Mouse (Mus musculus) heart, adult 9 months (tissue): ENCODE measurements around the gene Galnt10.

Experiments used
- DNase-seq, 2 experiments: peaks; one replicate each; pipeline ENCODE4 v3.0.0; 2022; ENCODE audit warnings: low spot score in 2 of 2

Gene Galnt10

DNA sequence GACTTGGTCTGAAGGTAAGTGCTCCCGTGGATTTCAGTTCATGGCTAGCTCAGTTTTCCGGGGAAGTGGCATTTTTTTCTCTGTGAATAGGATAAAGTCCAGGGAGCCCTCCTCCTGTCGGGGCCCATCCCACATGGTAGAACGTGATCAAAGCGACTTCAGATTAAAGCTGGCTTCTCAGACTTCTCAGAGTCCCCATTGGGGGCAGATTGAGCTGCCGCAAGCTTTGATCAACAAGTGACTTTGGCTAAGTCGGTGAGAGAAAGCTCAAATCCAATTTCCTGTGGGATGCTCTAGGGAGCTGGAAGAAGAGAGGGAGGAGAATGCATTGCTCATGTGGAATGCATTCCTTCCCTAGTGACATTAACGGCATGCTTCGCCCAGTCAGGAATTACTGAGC is 10.1 kb upstream of the Galnt10 start:
- DNase-seq = no peak

DNA sequence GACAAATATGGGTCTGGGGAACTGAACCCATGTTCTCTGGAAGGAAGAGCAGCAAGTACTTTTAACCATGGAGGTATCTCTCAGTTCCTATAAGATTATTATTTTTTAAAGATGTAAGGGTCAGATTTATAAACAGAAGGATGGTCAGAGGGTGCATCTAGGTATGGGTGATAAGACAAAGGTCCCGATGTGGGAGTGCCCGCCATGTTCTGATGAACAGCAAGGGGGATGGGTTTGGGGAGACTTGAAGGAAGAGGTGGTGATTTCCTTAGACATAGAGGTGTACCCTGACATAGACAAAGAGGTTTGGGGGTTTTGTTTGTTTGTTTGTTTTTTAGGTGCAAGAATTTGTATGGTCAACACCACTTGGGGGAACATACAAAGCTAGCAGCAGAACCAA is 1.6 kb upstream of the Galnt10 start:
- DNase-seq = no peak

DNA sequence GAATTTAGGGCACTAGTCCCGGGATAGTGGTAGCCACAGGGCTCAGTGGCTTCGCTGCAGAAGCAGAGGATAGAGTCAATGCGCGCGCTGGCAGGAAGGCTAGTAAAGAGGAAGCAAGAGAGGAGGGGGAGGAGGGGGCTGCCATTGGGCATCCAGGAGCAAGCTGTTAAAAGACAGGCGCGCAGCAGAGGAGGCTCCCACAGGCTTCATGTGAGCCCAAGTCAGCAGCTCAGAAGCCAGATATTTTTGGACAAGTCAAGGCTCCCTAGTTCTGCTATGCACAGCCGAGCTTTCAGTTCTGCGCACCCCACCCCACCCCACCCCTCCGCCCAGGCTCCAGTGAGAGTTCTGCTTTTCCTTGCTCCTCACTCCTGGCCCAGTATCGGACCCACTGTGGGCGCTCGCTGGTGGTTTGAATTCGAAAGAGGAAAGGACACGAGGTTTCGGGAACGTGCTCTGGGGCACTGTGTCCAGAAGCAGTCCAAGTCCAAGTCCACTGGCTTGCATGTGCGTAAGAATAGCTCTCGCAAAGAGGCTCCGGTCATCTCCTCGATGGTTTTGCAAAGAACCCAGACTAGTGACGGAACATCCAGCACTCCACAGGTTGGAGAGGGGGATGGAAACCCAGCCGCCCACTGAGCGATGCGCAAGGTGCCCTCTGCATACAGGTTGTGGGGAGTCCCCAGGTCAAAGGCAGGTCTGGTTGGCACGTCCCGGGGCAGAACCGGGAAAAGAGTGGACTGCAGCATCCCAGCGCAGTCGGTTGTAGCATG is 811 bp upstream of the Galnt10 start:
- peak; percentile 54 to 74 for DNase-seq

GRCm38 (mm10) chr11:57645847-57646246 is 605 bp downstream of the Galnt10 start:
- DNase-seq = no peak

GRCm38 (mm10) chr11:57646416-57646815 is 1.2 kb downstream of the Galnt10 start:
- DNase-seq = no peak

DNA sequence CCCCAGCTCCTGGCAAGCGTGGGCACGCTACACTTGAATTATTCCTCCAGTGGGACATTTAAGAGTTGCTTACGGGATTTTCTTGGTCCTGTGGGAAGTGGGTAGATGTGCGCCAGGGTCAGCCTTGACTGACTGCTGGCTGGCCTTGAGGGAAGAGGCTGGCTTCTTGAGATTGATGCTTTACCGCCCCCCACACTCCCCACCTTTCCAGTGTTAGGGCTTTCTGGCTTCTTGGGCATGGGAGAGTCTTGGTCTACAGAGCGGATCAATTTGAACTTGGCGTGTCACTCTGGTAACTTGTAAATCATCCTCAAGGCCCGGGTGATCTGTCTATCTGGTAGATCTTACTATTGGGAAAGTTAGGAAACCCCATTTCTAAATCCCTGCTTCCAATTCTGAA is 1.7 kb downstream of the Galnt10 start:
- DNase-seq = no peak

- no peak for DNase-seq
These were observed 2.2 kb downstream of the Galnt10 start for GRCm38 (mm10) chr11:57647446-57647845.

- DNase-seq = no peak
These were observed 3.1 kb downstream of the Galnt10 start for GRCm38 (mm10) chr11:57648196-57648800.

DNA sequence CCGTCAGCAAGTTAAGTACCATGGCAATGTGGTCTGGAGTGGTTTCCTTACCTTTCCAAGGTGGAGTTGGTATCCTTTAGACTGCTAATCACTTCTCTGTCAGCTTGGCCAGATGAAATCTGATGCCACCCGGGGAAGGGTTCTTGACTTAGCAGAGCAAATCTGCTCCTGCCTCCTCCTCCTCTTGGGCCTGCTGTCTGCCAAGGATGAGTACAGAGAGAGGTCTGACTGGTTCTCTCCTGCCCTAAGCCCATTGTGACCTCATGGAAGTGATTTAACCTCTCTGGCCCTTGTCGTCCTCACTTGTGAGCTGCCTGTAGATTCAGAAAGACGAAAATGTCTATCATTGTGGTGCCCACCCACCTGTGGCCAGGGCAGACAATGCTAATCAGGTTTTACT is 4.0 kb downstream of the Galnt10 start:
- no peak for DNase-seq

GRCm38 (mm10) chr11:57649671-57650070 is 4.4 kb downstream of the Galnt10 start:
- no peak for DNase-seq

DNA sequence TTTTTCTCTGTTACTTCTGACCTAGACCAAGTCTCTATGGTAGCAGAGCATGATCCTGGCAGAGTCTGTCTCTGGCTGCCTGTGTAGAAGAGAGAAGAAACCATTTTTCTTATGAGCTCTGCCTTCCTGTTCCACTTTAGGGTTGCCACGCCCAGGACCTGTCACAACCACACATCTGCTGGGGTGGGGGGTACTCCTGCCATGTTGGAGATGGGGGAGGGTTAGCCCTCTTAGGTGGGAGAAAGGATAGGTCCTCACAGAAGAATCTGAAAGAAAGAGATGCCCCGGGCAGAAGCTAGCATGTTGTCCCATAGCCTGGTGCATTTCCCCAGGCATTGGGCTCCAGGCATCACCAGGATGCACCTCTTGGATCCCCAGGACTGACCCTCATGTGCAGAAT is 5.6 kb downstream of the Galnt10 start:
- no peak for DNase-seq

DNA sequence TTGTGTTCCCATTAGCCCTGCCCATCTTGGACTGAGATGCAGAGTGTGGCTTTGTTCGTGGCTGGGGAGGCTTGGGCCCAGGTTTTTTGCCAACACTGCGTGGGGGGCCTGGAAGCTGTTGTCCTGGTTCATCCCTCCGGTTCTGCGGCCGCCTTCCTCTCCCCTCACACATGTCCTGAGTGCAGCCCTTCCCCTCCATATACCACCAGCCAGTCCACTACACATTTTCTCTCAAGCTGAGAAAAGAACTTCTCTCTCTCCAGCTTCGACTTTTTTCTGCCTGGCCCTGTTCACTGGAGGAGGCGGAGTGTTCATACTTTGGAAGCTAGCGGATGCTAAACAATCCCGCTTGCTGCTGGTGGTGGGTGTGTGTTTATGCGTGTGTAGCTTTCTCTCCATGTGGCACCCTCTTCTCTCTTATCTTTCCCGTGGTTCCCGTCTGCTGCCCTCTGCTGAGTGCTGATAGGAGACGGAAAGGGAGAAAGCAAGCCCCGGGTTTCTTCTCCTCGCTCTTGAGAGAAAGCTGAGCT is 6.1 kb downstream of the Galnt10 start:
- no peak for DNase-seq

- DNase-seq = no peak
These were observed 7.1 kb downstream of the Galnt10 start for GRCm38 (mm10) chr11:57652206-57652922.

GRCm38 (mm10) chr11:57652923-57653660 is 7.8 kb downstream of the Galnt10 start:
- DNase-seq = no peak

DNA sequence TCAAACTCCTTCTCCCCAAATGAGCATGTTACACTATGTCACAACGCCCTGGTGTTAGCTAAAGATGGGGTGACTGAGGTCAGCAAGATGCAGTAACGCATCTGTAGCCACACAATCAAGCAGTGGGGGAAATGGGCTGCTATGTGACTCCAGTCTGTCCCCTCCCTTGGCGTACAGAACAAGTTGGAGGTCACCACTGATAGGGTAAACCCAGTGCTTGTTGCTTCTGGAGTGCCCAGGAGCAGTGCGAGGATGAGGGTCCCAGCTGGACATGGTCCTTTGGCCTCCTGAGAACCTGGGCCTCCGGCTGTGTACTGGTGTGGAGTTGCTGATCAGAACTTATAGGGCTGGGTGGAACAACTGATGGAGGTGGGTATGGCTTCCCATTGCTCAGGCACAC is 8.6 kb downstream of the Galnt10 start:
- DNase-seq = no peak

DNA sequence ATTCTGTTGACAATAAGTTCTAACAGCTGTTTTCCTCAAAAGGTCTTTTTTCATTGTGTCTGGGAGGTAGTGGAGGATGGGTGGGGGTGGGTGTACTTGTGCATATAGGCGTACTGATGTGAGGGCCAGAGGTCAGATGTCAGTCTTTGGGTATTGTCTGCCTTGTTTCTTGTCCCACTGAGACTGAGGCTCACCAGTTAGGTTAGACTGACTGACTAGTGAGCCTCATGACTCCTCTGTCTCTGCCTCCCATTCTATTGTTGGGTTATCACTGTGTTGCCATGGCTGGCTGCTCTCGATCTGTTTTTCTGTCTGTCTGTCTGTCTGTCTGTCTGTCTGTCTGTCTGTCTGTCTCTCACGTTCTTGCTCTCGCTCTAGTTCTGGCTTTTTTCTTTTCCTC is 9.1 kb downstream of the Galnt10 start:
- no peak for DNase-seq

DNA sequence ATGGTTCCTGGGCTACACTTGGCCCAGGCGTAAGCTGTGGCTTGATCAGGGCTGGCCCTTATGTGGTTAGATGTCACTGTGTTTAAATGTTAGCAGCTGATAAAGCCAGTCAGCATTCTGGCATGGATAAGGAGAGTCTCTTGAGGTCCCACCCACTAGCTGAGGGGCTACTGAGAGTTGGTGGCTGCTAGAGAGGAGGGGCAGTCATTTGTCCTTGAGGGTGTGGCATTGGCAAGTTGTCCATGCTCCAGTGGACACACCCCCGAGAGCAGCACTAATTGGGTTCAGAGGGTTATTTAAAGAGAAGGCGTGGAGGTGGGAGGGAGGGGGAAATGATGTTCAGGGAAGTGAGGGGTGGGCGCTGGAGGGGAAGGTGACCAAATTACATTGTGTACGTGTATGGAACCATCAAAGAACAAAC is 9.7 kb downstream of the Galnt10 start:
- no peak for DNase-seq

DNA sequence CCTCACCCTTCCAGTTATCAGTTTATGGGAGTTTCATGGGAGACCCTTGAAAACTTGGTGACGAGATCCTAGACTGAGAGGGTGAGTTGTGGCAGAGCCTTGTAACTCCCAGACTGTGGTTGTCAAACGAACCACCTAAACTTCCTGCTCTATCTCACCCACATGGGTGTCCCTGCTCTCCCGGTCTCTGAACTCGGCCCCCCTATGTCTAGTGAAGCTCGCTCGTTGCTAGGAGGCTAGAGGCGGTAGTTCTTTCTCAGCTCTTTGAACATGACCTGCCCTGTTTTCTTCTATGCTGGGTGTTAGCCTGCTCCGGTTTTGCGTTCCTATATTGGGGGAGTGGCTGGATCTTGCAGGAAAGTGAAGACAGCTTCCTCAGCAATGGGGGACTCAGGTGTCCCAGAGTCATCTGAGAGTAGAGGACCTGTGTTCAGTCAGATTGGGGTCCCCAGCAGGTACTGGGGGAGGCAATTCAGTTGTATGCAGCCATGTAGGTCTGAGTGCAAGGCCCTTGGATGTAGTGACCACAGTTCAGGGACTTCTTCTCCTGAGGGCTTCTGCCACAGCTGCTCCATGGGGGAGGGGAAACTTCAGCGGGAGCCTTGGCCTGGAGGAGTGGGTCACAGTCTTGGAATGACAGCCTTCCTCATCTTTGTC is 10.6 kb downstream of the Galnt10 start:
- DNase-seq = no peak

DNA sequence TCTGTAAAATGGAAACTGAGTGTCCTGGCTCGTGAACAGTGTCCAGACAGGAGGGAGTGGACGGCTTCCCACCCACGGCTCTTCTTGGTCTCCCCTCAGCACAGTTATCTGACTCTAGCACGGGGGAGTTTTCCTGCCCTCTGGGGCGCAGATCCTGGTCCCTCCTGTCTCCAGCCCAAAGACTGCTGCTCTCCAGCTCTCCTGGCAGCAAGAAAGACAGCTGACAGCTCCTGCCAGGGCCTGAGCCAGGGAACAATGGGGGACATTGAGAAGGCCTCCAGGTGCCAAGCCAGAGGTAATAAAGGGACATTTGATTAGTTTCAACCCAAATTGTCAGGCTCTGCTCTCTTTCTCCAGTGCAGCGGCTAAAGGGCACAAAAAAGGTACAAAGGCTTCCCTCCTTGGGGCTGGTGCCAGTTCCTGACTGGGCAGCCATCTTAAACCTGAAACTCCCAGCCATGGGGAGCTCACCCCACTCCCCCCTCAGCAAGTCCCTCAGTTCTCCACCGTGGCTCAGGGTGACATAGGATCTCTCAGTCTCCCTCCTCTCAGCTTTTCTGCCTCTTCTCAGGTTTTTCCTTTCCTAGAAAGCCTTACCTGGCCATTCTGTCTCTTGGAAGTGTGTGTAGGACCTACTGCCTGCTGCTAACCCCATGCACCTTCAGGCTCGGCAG is 11.5 kb downstream of the Galnt10 start:
- DNase-seq = no peak

DNA sequence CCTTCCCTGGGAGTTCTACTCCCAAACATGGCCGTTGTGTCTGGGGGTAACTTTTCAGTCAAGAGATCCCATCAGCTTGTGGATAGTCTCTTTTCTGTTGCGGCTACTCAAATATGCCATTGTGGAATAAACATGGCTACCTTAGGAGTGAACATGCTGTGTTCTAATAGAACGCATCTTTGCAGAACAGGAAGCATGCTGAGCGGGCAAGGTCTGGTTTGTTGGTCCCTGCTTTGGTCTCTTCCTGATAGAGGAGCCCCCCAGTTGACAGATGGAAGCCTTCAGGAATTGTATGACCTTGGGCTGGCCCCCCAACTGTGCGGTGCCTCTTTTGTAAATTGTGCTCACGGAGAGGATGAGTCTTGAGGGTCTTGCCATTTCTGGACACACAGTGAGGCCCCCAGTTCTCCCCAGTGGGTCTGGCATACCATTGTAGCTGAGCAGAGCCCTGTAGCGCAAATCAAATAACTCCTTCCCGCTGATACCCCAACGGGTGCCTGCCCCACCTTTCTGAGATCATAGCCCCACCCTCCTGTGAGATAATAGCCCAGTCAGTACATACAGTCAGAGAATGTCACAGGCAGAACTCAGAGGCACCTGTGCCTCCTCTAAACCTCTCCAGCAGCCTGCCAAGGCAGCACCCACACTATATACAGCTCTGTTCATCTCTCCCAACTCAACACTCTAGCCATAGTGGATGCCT is 12.3 kb downstream of the Galnt10 start:
- DNase-seq = no peak
